Mouse (Mus musculus) megakaryocyte progenitor cell, adult 5-6 weeks (primary cell): Measurements from ENCODE around the gene Treml4. TPM values are rescaled to one million over a fixed set of nuclear protein-coding genes. Genes with fewer than 3 reads are reported as not detected.
A peak's percentile ranks its signal among the peaks of the same experiment; 100 is the strongest.

Experiments
- ATAC-seq: replicated peaks from 2 replicates; pipeline ENCODE4 v1.8.0; 2016; ENCODE audit warnings: mild to moderate bottlenecking, moderate TSS enrichment, inconsistent platforms; ENCODE audit not compliant: poor library complexity
- total RNA-seq, 2 experiments: library from RNA; stranded (forward) in 1 of 2; stranded (reverse) in 1 of 2; fragments of 157-497, 149-512 nt in 1 of 2; fragments of 200-1000 nt in 1 of 2; gene quantifications; 2 replicates each; pipeline versions ENCODE4 v1.2.3 to v1.2.4; 2015 to 2017

The Treml4 gene
- total RNA-seq (2015): 0.10 and 0.76 TPM in 2 replicates
- 2.2 and 2.9 TPM in 2 replicates for total RNA-seq (2017)

DNA sequence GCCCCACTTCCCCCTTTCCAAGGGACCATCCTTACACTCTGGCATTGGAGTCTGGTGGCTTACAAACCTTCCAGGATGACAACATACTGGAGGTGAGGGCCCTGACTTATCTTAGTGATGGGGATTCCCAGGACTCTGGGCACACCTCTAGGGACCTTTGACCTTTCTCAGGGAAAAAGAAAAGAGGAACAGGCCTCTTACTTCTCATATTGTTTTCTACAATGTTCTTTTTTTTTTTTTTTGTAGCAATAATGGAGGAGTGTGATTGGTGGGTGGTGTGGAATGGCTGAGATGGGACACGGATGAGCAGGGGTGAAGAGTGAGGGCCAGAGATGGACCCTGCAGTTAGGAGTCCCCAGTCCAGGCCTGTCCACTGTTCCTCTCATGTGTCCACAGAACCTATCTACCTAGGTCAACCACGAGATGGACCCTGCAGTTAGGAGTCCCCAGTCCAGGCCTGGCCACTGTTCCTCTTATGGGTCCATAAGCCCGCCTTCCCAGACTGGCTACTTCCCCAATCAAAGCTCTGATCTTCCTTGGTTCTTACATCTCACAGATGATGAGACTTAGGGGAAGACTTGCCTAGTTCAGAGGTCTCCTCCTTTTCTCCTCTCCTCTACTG, at the start of gene Treml4:
TSS of gene Treml4 (plus strand) at position 555 of the 622 bp plus-strand sequence.
- ATAC-seq: peak; percentile 37; the same call in 1 of the 2 replicates

DNA sequence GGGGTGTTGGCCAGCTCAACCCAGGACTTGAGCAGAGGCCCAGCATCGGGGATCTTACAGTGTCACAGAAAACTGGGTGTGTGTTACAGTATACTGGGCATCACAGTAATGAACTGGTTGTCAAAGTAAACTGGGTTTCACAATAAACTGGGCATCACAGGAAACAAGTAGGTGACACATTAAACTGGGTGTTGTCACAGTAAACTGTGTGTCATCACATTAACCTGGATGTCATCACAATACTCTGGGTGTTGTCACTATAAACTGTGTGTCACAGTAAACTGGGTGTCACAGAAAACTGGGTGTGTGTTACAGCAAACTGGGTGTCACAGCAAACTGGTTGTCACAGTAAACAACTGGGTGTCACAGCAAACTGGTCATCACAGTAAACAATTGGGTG, 48.7 kb upstream of the Treml4 start:
- ATAC-seq: no peak

DNA sequence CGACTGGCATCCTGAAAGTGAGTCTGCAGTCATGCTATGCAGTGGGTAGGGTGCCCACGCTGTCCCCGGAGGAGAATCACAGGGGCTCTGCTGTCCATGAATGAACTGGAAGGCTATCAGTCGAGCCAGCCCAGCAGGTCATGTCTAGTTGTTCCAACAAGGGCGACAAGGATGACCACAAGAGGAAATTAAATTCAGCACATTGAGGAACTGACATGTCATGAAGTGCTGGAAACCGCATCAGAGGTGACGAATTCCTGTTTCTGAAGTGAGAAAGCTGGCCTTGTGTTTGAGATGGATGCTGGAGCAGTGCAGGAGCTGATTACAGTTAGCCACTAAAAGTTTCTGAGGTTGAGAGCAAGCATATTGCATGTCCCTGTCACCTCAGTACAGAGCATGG, 33.4 kb upstream of the Treml4 start:
- peak; percentile 65 for ATAC-seq

DNA sequence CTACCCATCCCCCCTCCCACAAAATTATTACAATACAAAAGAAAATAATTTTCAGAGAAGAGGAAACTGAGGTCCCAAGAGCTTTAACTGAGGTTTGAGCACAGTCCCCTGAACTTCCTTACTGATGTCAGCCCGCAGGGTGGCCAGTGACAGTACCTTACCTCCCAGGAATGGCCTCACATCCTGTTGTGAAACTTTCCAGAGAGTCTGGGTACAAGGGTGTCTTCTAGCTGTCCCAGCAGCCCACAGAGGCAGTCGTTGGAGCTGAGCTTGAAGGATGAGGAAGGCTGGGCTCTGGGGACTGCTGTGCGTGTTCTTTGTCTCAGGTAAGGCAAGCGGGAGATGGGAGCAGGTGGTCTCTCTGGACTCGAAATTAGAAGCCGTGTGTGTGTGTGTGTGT, 31.6 kb upstream of the Treml4 start, which contains the start of gene Trem1:
TSS of gene Trem1 (plus strand) at position 251 of the 400 bp plus-strand sequence.
- ATAC-seq: peak; percentile 94

DNA sequence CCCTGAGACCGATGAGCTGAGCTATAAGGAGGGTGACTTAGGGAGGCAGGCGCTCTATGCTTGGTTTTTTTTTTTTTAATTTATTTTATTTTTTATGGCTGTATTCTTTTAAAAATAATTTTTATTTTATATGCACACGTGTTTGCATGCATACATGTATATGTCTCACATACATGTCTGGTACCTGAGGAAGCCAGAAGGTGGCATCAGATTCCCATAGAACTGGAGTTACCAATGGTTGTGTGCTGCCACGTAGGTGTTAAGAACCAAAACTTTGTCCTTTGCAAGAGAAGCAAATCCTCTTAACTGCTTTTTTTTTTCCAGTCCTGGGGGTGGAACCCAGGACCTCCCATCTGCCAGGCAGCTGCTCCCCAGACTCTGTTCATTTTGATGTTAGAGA, 30.3 kb upstream of the Treml4 start:
- no peak for ATAC-seq

DNA sequence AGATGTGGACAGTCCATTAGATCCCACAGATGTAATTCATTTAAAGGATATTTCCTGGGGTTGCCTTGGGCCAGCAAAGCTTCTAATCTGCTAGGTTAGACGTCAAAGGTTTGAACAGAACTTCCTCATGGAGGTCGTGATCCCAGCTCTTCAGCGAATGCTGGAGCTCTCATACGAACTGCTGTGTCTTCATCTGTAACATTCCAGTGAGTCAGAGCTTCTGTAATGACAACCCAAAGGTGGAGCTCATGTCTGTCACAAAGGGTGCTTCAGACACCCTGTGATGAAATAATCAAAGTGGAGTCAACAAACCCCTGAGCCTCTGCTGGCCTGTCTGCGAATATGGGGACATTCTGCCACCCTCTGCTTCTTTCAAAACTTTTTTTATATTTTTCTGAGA, 29.5 kb upstream of the Treml4 start:
- ATAC-seq: peak; percentile 41

DNA sequence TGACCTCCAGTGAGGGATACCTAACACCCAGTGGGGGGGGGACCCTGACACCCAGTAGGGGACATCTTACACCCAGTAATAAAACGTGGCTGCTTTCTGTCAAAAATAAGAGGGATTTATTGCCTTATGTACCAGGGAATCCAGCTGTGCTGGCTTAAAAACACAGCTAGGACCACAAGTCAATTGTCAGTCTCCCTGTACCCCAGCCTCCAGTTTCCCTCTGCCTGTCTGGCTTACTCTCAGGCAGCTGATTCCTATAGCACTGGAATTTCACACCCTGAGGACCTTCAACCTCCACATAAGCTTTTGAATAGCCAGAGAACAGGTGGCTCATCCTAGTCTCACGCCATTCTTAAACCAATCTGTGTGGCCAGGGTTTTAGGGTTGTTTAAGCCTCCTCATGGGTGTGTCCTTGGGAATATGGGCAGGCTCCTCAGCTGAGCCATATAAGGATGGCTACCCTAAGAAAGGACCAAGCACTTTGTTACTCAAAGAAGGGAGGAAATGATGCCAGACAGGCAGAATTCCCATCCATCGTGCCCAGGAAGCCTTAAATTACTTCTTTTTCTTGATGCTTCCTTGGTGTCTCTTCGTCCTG, 28.2 kb upstream of the Treml4 start:
- ATAC-seq: no peak

DNA sequence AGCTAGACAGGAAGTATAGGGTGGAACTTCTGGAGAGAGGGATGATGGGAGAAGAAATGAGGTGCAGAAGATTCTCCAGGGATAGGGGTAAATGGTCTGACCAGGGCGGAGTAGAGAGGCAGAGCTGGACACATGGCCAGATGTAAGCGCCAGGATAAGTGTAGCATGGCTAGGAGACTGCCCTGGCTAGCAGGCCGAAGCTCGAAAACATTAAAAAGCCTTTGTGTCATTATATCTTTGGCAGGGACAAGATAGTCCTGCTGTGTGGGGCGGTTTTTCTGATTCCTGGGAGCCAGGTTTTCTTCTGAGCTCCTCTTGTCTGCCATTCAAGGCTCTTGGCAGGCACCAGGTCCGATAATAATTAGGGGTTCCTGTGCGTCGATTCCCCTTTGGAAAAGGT, 26.5 kb upstream of the Treml4 start:
- ATAC-seq: no peak

DNA sequence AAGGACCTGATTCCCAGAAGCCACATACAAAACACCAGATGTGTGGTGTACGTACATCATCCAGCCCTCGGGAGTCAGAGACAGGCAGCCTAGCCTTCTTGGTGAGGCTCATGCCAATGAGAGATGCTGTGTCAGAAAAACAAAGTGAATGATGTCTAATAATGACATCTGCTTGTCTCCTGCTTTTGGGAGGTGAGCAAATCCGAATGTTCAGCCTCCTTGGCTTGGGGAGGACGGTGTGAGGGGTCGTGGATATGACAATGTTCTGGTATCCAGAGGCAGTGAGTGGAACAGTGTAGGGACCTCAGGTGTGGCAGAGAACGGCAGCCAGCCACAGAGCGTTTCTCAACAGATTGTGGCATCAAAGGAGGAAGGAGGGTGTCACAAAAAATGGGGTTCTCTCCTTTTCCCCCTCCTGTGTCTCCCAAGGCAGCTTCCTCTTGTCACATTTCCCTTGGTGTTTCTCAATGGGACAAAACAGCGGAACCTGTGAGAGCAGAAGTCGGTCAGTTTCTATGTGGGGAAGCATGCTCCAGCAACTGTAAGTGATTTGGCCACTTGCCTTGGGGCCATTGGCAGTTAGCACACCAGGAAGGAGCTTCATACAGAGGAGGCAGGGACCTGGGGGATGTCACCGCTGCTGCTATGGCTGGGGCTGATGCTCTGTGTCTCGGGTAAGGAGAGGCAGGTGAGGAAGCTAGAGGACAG, 16.7 kb upstream of the Treml4 start, which contains the start of gene Trem3:
TSS of gene Trem3 (plus strand) at position 557 of the 708 bp plus-strand sequence.
- ATAC-seq: peak; percentile 91

DNA sequence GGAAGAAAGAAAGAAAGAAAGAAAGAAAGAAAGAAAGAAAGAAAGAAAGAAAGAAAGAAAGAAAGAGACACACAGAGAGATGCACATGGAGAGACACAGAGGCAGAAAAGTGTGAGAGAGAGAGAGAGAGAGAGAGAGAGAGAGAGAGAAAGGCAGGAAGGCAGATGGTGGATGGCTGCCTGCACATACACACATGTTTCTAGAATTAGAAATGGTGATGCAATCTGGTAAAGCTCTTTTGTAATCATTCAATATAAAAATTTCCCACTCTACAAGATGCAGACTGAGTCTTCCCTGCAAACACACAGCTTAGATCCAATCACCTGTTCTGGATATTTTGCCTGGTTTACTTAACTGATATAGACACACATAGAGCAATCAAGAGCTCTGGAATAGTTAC, 15.1 kb upstream of the Treml4 start:
- peak; percentile 22; the same call in 1 of the 2 replicates for ATAC-seq

DNA sequence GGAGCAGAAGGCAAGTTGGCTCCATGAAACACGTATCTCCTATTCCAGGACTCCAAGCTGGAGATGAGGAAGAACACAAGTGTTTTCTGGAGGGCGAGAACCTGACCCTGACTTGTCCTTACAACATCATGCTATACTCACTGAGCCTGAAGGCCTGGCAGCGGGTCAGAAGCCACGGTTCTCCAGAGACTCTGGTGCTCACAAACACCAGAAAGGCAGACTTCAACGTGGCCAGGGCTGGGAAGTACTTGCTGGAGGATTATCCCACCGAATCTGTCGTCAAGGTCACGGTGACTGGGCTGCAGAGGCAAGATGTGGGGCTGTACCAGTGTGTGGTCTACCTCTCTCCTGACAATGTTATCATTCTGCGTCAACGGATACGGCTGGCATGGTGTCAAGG, 14.6 kb upstream of the Treml4 start:
- no peak for ATAC-seq

DNA sequence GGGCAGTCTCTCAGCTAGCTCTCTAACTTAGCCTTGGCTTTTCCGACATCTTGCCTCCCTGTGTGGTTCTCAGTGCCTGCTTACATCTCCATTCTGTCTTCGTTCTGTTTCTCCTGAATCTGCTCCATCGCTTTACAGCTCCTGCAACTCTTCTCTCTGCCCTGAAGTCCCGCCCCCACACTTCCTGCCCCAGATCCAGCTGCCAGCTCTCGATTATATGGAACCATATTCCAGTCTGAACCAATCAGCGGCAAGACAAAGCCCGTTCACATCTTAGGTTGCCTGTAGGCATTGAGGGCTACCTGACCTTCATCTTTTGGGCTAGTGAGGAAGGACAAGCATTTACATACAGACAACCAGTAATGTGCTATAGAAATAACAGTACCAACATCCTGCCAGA, 13.5 kb upstream of the Treml4 start:
- no peak for ATAC-seq

DNA sequence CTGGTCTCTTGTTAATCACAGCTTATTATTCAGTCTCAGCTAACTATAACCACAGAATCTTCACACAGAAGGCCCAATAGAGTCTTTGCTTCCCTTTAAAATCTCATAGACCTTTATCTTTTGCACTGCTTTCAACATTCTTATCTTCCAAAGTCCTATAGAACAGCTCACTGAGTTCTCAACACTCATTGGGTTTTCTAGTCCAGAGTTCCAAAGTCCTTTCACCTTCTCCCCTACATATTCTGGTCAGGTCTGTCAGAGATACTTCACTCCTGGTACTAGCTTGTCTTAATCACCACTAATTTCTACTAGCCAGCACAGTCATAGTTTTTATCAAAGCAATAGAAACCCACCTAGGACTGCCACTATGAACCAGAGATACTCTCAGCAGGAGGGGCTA, 7.5 kb upstream of the Treml4 start:
- no peak for ATAC-seq

DNA sequence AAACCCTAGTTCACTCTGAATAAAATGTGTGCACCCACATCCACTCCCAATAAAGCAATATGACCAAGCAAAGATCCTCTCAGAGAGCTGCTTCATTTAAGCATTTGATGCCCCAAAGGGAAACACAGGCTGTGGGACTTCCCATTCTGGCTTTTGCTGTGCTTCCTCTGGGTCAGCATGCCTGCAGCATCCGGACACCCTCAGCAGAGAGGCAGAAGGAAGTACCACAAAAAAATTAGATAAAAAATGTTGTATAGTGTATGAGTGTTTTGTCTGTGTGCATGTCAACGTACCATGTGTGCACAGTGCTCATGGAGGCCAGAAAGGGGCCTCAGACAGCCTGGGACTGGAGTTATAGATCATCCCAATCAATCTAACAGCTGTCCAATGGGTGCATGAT, 2.2 kb upstream of the Treml4 start:
- 0 out of 2 replicates have a peak, but pooled peaks have one; percentile 37 for ATAC-seq

DNA sequence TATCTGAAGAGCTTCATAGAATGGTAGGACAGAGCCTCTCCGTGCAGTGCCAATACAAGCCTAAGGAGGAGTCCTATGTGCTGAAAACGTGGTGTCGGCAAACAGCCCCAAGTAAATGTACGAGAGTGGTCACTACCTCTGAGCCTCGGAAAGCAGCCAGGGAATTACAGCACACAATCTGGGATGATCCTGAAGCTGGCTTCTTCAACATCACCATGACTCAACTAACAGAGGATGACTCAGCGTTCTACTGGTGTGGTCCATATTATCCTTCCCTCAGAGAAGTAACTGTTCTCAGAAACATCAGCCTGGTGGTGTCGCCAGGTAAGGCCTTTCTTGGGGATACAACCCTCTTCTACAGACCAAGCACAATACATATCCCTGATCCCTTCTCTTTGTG, 567 bp downstream of the Treml4 start:
- no peak for ATAC-seq

DNA sequence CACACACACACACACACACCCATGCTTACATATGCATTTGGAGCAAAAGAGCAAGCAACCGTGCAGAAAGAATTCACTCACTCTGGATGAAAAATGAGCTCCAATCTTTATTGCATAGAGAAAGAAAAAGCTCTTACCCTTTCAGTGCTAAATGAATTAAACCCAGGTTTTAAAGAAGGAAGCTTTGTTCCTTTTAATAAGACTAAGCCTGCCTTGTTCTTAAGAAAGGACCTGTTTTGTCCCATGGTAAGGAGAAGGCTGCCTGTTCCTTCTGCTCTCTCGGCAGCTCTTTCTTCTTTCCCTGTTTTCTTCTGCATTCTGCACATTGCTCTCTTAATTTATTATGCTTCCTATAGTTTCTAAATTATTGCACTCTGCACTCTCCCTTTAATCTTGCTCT, 2.0 kb downstream of the Treml4 start:
- ATAC-seq: no peak

DNA sequence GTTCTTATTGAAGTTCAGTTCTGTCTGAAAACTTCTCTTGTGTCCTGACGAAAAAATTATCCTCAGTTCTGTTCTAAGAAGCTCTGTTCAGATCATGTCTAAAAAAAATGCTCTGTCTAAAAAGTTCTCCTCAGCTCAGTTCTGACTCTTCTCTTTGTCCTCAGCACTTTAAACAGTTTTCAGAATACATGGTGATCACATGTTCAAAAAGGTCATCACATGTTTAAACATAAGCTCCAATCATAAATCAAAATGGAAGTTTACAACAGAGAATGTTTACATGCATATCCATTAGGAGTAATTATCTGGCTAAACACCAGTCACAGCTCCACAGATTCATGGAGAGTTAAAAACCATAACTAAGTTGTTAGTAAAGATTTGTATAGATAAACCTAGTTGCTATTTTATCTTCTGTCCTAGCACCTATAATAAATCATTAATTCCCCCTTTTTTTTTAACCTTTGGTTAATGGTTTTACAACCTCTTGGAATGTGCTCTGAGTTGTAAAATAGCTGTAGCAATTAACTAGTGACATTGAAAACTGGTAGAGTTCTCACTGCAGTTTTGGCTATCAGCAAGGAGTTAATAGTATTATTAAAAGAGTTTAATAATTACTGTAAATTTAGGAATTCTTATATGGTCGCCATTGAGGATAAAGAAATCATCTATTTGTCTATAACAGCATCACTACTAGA, 2.7 kb downstream of the Treml4 start:
- no peak for ATAC-seq

DNA sequence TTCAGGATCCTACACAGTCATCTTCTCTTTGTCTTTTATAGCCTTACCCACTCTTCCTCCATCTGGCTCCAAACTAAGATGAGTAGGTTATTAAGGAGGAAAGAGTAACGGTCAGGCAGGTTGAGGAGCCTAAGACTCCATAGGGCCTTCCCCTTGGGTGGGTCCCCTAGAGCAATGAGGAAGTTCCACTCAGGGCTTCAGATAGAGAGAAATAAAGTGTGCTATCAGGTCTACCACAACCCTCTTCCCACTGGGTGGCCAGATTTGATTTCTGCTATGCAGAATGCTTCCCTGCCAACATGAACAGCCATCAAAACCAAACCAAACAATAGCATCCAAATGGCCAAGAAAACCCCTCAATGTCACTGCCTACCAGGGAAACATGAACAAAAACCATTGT, 3.5 kb downstream of the Treml4 start:
- peak; percentile 58 for ATAC-seq

DNA sequence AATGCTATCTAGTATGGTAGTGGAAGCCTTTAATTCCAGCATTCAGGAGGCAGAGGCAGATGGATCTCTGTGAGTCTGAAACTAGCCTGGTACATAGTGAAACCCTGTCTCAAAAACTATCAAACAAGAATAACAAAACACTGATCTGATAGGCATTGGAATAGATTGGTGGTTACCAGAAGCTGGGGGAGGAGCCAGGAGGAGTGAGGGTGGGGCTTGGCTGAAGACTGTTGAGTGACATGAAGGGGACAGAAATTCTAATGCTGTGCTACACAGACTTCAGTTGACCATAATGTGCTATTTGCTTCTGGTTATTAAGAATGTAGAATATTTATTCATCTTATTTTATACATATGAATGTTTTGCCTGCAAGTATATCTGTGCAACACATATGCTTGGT, 4.2 kb downstream of the Treml4 start:
- ATAC-seq: no peak

DNA sequence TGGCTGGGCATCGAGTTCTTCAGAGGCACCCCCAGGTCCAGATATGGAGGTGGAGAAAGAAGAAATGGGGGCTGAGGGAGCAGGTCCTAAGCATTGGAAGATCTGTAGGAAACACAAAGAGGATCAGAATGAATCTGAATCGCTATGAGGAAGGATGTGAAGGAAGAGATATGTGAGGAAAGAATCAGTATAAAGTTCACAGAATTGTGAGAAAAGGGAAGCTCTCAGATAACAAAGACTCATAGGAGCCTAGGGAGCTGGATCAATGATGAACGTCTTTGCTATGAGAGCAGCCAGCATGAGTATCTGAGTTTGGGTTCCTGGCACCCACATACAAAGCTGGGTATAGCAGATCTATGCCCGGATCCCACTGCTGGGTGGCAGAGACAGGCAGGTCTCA, 5.7 kb downstream of the Treml4 start:
- ATAC-seq: no peak

DNA sequence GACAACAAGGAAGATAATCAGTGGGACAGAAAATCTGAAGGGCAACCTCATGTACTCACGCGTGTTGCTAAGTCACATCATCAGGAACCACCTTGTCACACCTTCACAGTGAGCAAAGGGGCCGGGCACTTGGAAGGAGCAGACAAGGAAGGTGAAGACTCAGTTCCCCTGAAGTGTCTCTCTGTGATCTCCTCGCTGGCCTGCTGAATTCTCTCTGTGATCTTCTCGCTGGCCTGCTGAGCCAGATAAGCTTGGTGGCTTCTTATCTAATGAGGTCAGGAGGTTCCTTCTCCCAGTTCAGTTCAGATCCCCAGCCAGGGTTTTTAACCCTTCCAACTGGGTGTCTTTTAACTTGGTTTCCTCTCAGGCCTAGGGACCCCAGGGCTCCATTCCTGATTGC, 8.1 kb downstream of the Treml4 start:
- ATAC-seq: peak; percentile 91
